Mouse (Mus musculus) A20 (cell line): Measurements from ENCODE around the gene Anp32b.
A peak's percentile ranks its signal among the peaks of the same experiment; 100 is the strongest.

ENCODE experiments used
- DNase-seq: peaks from one replicate; pipeline ENCODE4 v3.0.0-alpha.2; 2011; ENCODE audit warnings: low read depth, low spot score

Gene Anp32b

DNA sequence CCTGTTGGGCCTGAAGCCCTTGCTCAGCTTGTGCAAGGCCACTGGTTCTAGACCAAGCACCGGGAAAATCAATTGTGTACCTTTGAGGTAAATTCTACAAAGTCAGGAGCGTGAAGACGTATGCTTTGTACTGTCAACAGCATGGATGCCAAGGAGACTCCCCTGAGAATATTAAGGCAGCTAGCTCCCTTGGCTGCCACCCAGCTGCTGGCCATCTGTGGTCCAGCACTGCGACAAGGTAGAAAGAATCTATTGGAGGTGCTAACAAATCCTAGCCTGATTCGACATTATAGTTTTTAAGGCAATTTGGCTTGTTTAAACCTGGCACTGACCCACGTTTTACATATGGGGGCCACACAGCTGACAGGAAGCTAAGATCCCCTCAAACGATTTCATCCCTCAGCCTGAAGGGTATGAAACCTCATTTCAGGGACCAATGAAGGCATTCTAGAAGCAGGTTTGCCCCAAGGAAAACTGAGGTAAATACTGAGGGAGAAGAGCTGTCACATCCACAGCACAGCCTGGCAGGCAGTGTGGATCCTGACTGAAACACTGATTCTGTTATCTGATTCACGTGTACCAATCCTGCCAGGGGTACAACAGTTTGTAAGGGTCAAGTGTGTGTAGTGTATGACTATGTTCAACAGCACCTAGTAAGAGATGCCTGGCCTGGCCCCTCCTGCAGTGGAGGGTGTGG lies 54.8 kb downstream of the Anp32b start:
- DNase-seq: no peak

DNA sequence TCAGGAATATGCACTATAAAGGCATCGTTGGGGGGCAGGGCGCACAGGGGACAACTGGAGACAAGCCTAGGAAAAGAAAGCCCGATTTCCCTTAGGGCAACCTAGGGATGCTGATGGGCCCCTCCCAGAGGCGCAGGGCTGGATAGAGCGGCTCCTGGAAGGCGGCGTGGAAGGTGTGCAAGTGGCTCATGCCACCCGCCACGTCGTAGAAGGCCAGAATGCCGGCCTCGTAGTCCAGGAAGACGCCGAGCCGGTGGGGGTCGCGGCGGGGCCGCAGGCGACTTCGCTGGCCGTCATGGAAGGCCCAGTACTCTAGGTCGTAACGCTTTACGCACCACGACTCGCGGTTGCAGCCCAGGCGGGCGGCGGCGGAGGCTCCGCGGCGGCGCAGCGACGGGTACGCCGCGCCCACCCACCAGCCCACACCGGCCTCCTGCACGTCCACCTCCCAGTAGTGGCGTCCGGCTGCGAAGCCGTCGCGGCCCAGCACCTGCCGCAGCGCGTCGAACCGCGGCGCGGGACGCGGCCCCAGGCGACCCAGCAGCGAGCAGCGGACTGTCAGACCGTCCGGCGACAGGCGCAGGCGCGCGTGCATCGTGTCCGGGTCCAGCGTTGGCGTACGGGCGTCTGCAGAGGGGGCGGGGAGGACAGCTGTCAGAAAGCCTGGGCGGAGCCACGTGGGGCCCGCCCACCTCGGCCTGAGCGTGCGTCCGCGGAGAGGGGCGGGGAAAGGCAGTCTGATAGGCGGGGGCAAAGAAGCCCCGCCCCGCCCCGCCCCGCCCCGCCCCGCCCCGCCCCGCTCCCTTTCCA lies 56.3 kb downstream of the Anp32b start:
- DNase-seq: peak; percentile 96

DNA sequence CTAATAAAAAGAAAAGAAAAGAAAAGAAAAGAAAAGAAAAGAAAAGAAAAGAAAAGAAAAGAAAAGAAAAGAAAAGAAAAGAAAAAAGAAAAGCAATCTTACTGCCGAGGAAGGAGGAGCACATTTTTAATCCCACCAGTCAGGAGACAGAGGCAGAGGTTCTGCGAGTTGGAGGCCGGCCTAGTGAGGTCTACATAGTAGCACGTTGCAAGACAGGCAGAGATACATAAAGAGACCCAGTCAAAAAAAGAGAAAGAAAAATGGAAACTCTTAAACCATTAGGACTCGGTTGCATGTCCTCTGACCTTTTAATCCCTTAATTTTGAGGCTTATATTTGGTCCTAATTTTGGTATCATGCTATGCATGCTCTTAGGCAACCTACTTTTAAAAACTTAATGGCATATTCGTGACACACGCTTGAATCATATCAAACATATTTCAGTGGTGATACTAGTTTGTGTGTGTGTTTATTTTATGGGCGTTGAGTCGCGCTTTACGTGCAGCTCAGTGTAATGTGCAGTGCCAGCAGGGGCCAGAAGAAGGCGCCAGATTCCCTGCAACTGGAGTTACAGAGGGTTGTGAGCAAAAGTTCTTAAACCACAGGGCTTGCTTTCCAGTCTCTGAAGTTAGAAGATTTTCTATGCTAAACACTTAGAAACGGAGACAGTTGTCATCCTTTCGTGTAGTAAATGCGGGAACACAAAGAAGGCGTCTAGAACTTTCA lies 57.2 kb downstream of the Anp32b start:
- peak; percentile 93 for DNase-seq

DNA sequence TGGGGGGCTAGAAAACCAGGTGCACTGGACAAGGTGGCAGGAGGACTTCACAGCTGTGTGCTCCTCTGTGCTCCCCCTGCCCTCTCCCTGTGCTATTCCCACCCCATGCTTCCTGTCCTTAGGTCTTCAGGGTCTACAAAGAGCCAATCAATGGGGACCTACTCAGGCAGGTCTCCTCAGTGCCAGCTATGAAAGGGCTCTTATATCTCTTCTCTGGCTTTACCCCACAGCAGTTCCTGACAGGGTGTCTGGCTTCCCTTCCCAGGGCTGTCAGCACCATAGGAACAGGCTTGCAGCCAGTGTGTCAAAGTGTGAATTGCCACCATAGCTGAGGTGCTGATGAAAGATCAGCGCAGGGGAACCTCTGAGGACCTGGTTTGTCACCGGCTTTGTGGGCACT lies 69.8 kb downstream of the Anp32b start:
- DNase-seq: no peak

DNA sequence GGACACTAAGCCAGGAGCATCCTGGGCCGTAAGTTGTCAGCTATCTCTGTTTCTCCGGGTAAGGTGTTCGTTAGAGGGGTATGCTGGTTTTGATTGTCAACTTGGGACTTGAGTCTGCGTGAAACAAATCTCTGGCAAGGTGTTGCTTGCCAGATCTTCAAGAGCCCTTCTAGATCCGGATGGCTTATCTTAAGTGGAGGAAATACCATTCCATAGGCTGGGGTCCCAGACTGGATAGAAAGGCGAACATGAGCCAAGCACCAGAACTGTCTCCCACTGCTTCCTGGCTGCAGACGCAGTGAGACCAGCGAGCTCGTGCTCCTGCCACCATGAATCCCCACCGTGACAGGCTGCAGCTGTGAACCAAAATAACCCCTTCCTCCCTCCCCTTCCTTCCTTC lies 70.8 kb downstream of the Anp32b start:
- no peak for DNase-seq
